Mouse (Mus musculus): ENCODE measurements around the gene Slc17a7.

- no peak for TF ChIP-seq TAL1 (IDR thresholded peaks at IDR 0.05; ENCODE audit: low read length)
- TF ChIP-seq GATA1 (IDR thresholded peaks at IDR 0.05; ENCODE audit: low read length): no peak
Observed at GRCm38 (mm10) chr7:45121966-45122365, 41.8 kb upstream of the Slc17a7 start.
